Mouse (Mus musculus) myocyte (in vitro differentiated cells): ENCODE data around the gene Rheb.

Source experiments
- MYOG ChIP-seq, 3 experiments: IDR thresholded peaks; one replicate each; pipeline ENCODE4 v1.6.1; 2011; ENCODE audit warnings: control low read depth in 2 of 3, low read depth in 2 of 3, mild to moderate bottlenecking in 2 of 3; ENCODE audit not compliant: insufficient read length in 2 of 3, control insufficient read depth in 1 of 3, insufficient read depth in 1 of 3
- POLR2A ChIP-seq: IDR thresholded peaks from one replicate; pipeline ENCODE4 v1.6.1; 2011; ENCODE audit warnings: low read depth, mild to moderate bottlenecking, control low read depth, moderate library complexity; ENCODE audit not compliant: insufficient read length

DNA sequence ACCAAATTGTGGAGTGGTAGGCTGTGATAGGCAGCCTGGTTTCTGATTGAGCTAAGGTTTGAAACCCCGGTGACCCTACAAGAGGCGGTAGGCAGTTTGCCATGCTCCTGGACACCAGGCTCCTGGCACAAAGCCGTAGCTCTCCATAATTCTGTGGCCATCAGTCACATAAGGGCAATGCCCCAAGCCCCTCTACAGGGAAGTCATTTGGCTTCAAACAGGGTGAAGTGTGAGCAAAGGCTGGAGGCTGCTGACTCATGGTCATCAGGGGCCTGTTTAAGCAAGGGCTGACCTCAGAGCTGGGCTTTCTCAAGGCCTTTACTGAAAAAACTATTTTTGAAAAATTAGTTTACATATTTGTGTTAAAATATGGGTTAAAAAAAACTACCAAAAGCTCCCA is 11.8 kb upstream of the Rheb start:
- TF ChIP-seq POLR2A (no peak), MYOG (IDR thresholded peaks at IDR 0.05; ENCODE audit: control insufficient read depth in 1 of 3, insufficient read depth in 1 of 3, insufficient read length in 2 of 3, low read depth in 2 of 3) (no peak)
